Mouse (Mus musculus) brain, embryonic 14.5 days (tissue): ENCODE results near the gene Radil.

Experiments
- CTCF ChIP-seq: fragments of 200-500 bp; IDR thresholded peaks from 2 replicates; pipeline ENCODE4 v1.5.1; 2012; ENCODE audit warnings: inconsistent platforms, mild to moderate bottlenecking, moderate library complexity, borderline replicate concordance; ENCODE audit not compliant: insufficient read depth, insufficient read length; ENCODE audit errors: extremely low read depth
- POLR2A ChIP-seq: fragments of 200-500 bp; IDR thresholded peaks from 2 replicates; pipeline ENCODE4 v1.6.1; 2012; ENCODE audit warnings: mild to moderate bottlenecking, inconsistent platforms, borderline replicate concordance; ENCODE audit not compliant: poor library complexity, insufficient read depth, insufficient read length, severe bottlenecking; ENCODE audit errors: extremely low read depth

DNA sequence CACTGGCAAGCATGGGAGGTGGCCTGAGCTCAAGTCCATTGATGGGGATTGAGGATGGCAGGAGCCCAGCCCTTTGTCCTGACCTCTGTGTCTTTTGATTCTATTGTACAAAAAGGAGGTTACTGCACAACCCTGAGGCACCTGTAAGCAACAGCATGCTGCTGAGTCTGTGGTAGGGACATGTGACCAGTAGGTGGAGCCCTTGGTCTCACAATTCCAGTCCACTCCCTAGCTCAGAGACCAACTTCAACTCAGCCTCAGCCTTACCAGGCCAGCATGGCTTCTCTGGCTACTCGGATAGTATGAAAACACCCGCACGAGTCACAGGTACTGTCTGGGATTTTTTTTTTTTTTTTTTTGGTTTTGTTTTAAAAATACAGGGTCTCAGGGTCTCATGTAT lies 48.5 kb downstream of the Radil start:
- no peak for TF ChIP-seq POLR2A
- TF ChIP-seq CTCF: peak; percentile 91
